Mouse (Mus musculus) olfactory bulb, adult 2 months (tissue): Measurements from ENCODE around the gene Glud1.

Experiments used
- CTCF ChIP-seq: fragments of 200-500 bp; IDR thresholded peaks from 2 replicates; pipeline ENCODE4 v1.5.1; 2012; ENCODE audit warnings: low read depth, mild to moderate bottlenecking, low read length, moderate library complexity; ENCODE audit not compliant: insufficient read depth
- POLR2A ChIP-seq: fragments of 200-500 bp; IDR thresholded peaks from 2 replicates; pipeline ENCODE4 v1.6.1; 2012; ENCODE audit warnings: mild to moderate bottlenecking, low read depth, low read length, moderate library complexity; ENCODE audit not compliant: insufficient read depth

DNA sequence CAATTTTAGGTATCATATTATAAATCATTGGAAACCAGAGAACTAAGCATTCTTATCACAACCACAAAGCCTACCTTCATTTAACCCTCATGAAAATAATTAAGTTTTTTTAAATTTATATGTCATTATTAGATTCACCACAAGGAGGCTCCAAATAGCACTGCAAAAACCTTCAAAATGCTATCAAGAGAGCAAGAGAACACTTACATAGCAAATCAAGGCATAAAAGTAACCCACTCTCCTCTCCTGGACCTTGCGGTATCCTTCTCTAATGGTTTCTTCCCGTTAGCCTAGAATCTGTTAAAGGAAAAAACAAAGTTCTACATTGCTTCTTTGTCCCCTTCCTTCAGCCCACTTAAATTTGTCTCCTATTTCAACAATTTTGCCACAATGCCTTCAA is 37.2 kb upstream of the Glud1 start:
- TF ChIP-seq POLR2A (no peak), CTCF (no peak)
